Mouse (Mus musculus) C2C12 (cell line): ENCODE results near the gene Ssrp1.

Source experiments
- CTCF ChIP-seq: IDR thresholded peaks from one replicate; pipeline ENCODE4 v1.5.1; 2011; ENCODE audit not compliant: control insufficient read depth, insufficient read depth, insufficient read length
- FOSL1 ChIP-seq: IDR thresholded peaks from one replicate; pipeline ENCODE4 v1.8.0; 2011; ENCODE audit warnings: mild to moderate bottlenecking, low read length; ENCODE audit not compliant: poor library complexity, insufficient read depth, severe bottlenecking
- USF1 ChIP-seq: IDR thresholded peaks from one replicate; pipeline ENCODE4 v1.6.1; 2011; ENCODE audit warnings: low read depth, mild to moderate bottlenecking, control low read depth, moderate library complexity

DNA sequence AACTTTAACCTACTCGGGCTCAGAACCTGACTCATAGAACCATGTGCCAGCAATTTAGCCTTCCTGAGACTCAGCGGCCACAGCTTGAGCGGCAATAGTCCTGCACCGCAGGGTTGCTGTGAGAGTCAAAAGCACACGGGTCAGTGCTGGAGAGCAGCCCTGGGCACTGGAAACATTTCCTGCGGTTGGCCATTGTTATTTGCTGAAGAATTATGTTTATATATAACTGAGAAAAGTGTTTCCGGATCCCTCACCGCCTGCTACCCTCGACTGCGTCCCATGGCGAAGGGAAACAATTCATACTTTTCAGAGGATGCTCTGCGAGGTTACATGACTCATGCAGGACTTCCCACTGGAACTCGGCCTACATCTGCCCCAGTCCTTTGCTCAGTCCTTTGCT, 35.5 kb upstream of the Ssrp1 start:
- TF ChIP-seq USF1 = no peak
- TF ChIP-seq CTCF = no peak
- peak; percentile 63 for TF ChIP-seq FOSL1
